Mouse (Mus musculus) macrophage (primary cell): Measurements from ENCODE around the gene Gm7534. TPM values are rescaled to one million over a fixed set of nuclear protein-coding genes. Genes with fewer than 3 reads are reported as not detected.
"Not testable (repeated sequence)": the region's sequence is repeated elsewhere in the genome, so short reads cannot be mapped to it uniquely, and the experiment has no call there.

ENCODE experiments used
- H3K27ac ChIP-seq: fragments of 350-480 bp; formaldehyde crosslinking; 2 replicates; pipeline ENCODE4 v1.9.0; 2021
- H3K36me3 ChIP-seq: fragments of 350-480 bp; formaldehyde crosslinking; 2 replicates; pipeline ENCODE4 v1.9.0; 2021; ENCODE audit errors: inconsistent target
- H3K4me3 ChIP-seq: fragments of 350-480 bp; formaldehyde crosslinking; 2 replicates; pipeline ENCODE4 v1.9.0; 2021; ENCODE audit errors: inconsistent target
- H3K79me2 ChIP-seq: fragments of 350-480 bp; formaldehyde crosslinking; 2 replicates; pipeline ENCODE4 v1.9.0; 2021; ENCODE audit errors: inconsistent target
- WGBS: methylation state at CpG from one replicate; pipeline ENCODE4 v1.1.7; 2026; ENCODE audit warnings: inconsistent platforms; ENCODE audit not compliant: missing documents; 5-methylcytosine and 5-hydroxymethylcytosine counted together
- polyA plus RNA-seq: library from polyadenylated mRNA; stranded (reverse); fragments of 250-400 nt; gene quantifications from 3 replicates; pipeline ENCODE4 v1.2.4, GENCODE M21; 2018; ENCODE audit warnings: inconsistent platforms

The Gm7534 gene
- polyA plus RNA-seq, 1 experiment from 2014 or later: not detected

DNA sequence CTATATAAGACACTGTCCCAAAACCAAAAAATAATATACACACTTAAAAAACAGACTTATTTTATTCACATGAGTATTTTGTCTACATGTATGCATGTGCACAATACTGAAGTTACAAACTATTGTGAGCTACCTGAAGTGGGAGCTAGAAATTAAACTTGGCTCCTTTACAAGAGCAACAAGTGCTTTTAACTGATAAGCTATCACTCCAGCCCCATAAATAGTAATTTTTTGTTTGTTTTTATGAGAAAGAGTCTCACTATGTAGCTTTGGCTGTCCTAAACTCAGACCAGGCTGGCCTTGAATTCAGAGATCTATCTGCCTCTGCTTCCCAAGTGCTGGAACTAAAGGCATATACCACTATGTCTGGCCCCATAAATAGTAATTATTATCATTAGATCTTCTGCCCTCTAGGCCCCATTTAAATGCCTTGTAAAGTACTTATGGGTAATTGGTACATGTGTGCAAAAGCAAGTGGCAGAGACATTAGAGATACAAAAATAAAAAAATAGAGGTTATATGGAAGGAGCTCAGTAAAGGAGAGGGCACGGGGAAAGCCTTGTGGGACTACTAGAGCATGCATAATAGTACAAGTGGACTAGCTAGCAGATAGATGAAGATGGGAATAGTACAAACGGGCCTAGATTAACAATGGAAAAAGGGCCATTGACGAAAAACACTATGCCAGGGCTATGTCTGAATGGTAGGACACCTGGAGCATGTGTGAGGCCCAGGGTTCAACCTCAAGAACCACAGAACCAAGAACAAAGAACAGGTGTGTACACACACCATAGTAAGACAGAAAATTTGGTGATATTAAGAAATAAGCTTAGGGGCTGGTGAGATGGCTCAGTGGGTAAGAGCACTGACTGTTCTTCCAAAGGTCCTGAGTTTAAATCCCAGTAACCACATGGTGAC, 37.0 kb downstream of the Gm7534 start:
- H3K27ac ChIP-seq: peak overlapping the region; percentile 65; the same call in 1 of the 2 replicates
- H3K36me3 ChIP-seq: no peaks in the 10 kb centered on the region
- H3K79me2 ChIP-seq: no peaks in the 10 kb centered on the region
- WGBS: 78% methylated on average over 3 of the region's 3 CpGs
- no peak overlapping the region for H3K4me3 ChIP-seq

- Histone ChIP-seq H3K27ac (peak overlapping the region; percentile 65), H3K79me2 (no peaks in the 10 kb centered on the region), H3K36me3 (no peaks in the 10 kb centered on the region), H3K4me3 (no peak overlapping the region; the same call in 1 of the 2 replicates)
- WGBS: 48% methylated on average over 6 of the region's 6 CpGs
Measured at GRCm38 (mm10) chr4:134165024-134165423, 37.8 kb downstream of the Gm7534 start.

GRCm38 (mm10) chr4:134164591-134164990, 38.2 kb downstream of the Gm7534 start:
- WGBS: 40% methylated on average over 2 of the region's 6 CpGs
- peak overlapping the region; percentile 0; the same call in 1 of the 2 replicates for H3K4me3 ChIP-seq
- H3K79me2 ChIP-seq: no peaks in the 10 kb centered on the region
- H3K36me3 ChIP-seq: no peaks in the 10 kb centered on the region
- H3K27ac ChIP-seq: peak overlapping the region; percentile 65

- H3K4me3 ChIP-seq: peak overlapping the region; percentile 40
- H3K36me3 ChIP-seq, H3K79me2 ChIP-seq: not testable (repeated sequence)
- 28% methylated on average over 16 of the region's 30 CpGs for WGBS
- H3K27ac ChIP-seq: peak overlapping the region; percentile 73
Measured at GRCm38 (mm10) chr4:134160071-134160470, 42.7 kb downstream of the Gm7534 start.

- WGBS: 75% methylated on average over 6 of the region's 6 CpGs
- Histone ChIP-seq H3K27ac (peak overlapping the region; percentile 75), H3K4me3 (no peak overlapping the region), H3K79me2 (no peaks in the 10 kb centered on the region), H3K36me3 (no peaks in the 10 kb centered on the region)
Measured at GRCm38 (mm10) chr4:134158774-134159173, 44.0 kb downstream of the Gm7534 start.

DNA sequence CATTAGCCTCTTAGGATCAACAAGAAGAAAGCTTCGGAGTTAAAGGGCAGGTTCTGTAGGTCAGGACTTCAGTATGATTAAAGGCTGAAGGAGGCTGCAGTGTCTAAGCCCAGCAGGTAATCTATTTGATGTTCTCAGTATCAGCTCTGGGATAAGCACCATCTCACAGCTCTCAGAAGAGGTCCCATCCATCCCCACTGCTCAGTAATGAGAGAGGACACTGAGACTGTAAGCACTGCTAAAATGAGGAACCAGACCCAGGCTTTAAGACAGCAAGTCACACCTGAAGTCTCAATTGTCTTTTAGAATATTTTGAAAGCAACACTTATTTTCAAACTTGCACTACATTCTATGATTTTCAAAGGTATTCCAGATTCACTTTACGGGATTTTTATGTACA, 45.2 kb downstream of the Gm7534 start:
- no peak overlapping the region for H3K27ac ChIP-seq
- H3K4me3 ChIP-seq: no peak overlapping the region
- whole genome bisulfite sequencing: 94% methylated on average over 2 of the region's 2 CpGs
- no peaks in the 10 kb centered on the region for H3K36me3 ChIP-seq
- no peaks in the 10 kb centered on the region for H3K79me2 ChIP-seq

DNA sequence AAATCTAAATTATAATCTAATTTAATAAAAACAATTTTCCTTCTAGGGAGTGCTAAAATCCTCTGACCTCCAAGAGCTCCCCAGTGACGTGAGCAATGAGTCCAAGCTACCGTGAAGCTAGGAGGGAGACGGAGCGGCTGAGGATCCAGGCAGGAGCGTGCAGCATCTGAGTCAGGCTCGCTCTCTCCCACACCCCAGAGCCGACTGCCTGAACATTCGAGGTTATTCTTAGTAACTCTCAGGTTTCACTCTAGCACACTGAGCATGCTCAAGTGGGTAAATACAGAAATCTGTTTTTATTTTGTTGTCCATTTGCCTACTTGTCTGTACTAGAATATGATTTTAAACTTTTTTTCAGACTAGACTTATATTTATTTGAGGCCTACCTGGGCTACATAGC, 46.1 kb downstream of the Gm7534 start:
- no peak overlapping the region for H3K27ac ChIP-seq
- WGBS: 86% methylated on average over 8 of the region's 8 CpGs
- no peaks in the 10 kb centered on the region for H3K36me3 ChIP-seq
- no peaks in the 10 kb centered on the region for H3K79me2 ChIP-seq
- no peak overlapping the region for H3K4me3 ChIP-seq

DNA sequence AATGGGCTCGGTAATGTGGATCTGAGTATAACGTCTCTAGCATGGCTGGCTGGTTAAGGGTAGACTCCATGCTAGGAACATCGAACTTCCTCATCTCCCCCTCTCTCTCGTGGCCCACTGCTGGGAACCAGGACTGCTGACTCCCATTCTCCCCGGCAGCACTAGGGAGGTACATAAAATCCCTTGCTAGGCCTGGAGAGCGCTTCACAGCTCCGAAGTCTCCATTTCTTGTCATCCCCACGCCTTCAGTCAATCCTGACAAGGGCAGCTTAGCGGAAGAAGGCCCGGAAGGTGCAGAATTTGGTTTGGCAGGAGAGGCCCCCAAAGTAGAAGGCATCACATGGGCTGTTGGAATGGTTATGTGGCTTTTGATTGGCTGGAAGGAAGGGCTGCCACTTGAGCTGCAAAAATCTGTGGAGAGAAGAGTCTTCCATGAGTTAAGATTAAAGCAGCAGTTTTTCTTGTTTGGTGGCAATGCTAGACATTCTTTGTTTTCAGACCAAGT, 46.8 kb downstream of the Gm7534 start:
- 90% methylated on average over 10 of the region's 10 CpGs for WGBS
- H3K27ac ChIP-seq: no peak overlapping the region
- no peaks in the 10 kb centered on the region for H3K79me2 ChIP-seq
- no peak overlapping the region for H3K4me3 ChIP-seq
- H3K36me3 ChIP-seq: no peaks in the 10 kb centered on the region

DNA sequence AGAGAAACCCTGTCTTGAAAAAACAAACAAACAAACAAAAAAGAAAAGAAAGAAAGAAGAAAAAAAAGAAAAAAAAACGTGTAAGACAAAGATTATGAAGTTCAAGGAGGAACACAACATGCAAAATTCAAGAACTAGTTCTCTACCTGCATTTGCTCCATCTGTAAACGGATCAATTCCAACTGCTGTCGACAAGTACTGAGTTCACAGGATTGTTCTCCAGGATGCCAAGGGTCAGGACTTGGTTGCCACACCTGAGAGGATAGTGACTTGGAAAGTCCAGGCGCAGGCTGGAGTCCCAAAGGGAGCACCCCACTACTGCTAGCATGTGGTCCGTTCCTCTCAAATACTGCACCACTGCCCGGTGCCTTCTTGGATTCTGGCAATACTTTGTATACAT, 47.3 kb downstream of the Gm7534 start:
- H3K79me2 ChIP-seq: no peaks in the 10 kb centered on the region
- H3K36me3 ChIP-seq: no peaks in the 10 kb centered on the region
- no peak overlapping the region for H3K27ac ChIP-seq
- no peak overlapping the region for H3K4me3 ChIP-seq
- WGBS: 96% methylated on average over 5 of the region's 6 CpGs

DNA sequence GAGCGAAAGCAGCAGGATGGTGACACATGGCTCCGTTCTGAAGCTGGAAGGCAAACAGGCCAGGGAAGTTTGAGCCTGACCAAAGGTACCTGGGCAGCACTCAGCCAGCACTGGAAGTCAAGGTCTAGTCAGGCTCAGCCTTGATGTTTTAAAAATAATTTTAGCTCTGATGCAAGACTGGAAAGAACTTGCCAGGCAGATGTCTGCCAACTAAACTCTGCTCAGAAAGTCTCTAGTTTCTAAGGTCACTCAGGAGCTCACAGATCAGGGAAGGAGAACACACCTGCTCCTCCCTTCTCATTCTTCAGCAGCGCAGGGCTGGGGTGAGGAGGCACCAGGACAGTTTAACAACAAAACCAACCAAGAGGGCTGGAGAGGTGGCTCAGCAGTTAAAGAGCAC, 48.5 kb downstream of the Gm7534 start:
- Histone ChIP-seq H3K27ac (no peak overlapping the region), H3K4me3 (no peak overlapping the region), H3K79me2 (no peaks in the 10 kb centered on the region), H3K36me3 (no peaks in the 10 kb centered on the region)
- WGBS: 93% methylated on average over 3 of the region's 3 CpGs

GRCm38 (mm10) chr4:134153656-134154055, 49.1 kb downstream of the Gm7534 start:
- Histone ChIP-seq H3K36me3 (0 out of 2 replicates have a peak, but pooled peaks cover under 1% of the 10 kb centered on the region), H3K79me2 (no peaks in the 10 kb centered on the region), H3K27ac (no peak overlapping the region), H3K4me3 (no peak overlapping the region)
- 98% methylated on average over 3 of the region's 3 CpGs for WGBS

DNA sequence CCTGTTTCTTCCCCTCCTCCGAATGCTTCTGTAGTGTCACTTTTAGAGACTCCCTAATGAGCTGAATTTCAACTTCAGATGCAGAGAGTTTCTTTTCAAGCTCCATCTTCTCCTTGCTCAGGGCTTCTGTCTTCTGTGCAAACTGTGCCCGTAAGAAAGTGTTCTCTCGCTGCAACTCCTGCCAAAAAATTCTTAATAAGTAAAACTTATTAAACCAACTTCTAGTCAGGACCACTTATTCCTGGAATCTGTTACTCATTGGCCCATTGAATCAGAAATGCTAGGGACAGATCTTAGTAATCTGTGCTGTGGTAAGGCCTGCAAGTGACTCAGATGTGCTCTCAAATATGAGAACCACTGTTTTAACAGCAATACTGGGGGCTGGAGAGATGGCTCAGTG, 50.7 kb downstream of the Gm7534 start:
- Histone ChIP-seq H3K79me2 (no peaks in the 10 kb centered on the region), H3K36me3 (0 out of 2 replicates have a peak, but pooled peaks cover 8% of the 10 kb centered on the region), H3K4me3 (no peak overlapping the region), H3K27ac (no peak overlapping the region)
- WGBS: 97% methylated on average over 3 of the region's 3 CpGs

GRCm38 (mm10) chr4:134149389-134149788, 53.4 kb downstream of the Gm7534 start:
- Histone ChIP-seq H3K27ac (no peak overlapping the region), H3K4me3 (no peak overlapping the region), H3K79me2 (no peaks in the 10 kb centered on the region), H3K36me3 (0 out of 2 replicates have a peak, but pooled peaks cover 8% of the 10 kb centered on the region)
- WGBS: 74% methylated on average over 3 of the region's 4 CpGs

GRCm38 (mm10) chr4:134144297-134144696, 58.5 kb downstream of the Gm7534 start:
- not testable (repeated sequence) for H3K79me2 ChIP-seq, H3K36me3 ChIP-seq
- 91% methylated on average over 5 of the region's 5 CpGs for WGBS

More at GRCm38 (mm10) chr4:134144297-134144696, 58.5 kb downstream of the Gm7534 start:
- H3K27ac ChIP-seq, H3K4me3 ChIP-seq: not testable (repeated sequence)
